Mouse (Mus musculus) ovary, postnatal 10 days (tissue): ENCODE data around the gene Sec24c.

Source experiments
- DNase-seq: peaks from one replicate; pipeline ENCODE4 v3.0.0; 2022; ENCODE audit warnings: low spot score

Sec24c gene

DNA sequence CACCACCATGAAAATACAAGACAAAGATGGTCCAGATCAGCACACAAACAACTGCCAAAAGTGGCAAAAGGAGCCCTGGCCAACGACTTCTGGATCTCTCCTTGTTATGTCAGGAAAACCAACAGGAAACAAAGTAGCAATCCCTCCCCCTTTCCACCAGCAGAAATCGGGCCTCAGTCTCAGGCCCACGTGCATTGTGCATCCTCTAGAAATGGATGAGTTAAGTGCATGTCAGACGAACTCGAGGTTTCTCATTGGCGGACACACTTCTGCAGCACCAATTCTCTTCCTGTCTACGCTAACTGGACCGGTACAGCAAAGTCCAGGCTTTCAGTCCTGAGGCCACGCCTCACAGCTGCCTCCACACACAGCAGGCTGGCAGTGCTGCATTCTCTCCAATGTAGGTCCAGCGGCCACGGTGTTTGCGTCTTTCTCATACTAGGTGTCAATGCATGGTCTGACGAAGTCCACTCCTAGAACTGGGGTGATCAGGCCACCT lies 61.8 kb downstream of the Sec24c start:
- no peak for DNase-seq

DNA sequence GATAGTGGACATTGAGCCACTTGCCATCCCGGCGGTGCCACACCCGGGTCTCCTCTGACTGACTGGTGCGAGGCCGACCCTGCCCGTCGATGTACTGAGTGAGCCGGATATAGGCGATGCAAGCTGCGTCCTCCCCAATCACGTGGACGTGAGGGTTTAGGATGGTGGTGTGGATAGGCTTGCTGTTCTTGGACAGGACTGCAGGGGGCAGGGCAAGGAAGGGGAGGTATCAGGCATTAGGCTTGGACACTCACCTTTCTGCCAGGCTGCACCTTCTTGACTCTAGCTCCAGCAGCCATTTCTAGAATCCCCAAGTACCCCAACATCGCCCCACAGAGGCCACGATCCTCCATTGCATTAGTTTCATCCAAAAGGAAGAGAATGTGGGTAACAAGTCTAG lies 63.2 kb downstream of the Sec24c start:
- DNase-seq: no peak

DNA sequence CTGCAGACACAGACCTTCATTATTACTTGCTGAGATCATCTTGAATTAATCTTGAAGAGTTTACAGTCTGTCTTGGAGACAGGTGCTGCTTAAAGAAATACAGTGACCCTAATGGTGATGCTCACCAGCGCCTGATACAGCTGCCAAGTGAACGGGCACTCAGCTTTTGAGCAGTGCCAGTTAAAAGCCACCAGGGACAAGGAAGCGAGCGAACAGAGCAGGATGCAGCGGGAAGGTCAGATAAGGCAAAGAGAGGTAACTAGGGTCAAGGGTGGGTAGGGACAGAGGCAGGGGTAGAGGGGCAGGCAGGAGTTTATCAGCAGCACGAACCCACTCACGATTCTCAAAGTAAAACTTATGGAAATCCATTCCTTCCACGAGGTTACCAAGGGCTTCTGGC lies 64.4 kb downstream of the Sec24c start:
- DNase-seq: no peak

DNA sequence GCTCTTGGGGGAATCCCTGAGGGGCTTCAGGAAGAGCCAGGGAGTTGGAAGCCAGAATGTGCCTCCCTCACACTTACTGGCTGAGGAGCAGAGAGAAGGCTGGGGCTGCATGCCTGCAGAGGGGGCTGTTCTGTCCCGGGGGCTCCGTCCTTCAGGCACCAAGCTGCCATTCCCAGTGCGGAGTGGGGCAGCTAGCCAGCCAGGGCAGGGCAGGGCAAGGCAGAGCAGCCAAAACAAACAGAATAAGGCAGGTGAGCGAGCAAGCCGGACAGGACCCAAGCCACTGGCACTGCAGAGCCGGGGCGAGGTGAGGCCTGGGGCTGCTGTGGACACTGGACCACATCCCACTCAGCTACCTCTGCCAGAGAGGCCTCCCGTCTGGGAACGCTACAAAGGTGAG lies 67.2 kb downstream of the Sec24c start:
- DNase-seq: no peak

DNA sequence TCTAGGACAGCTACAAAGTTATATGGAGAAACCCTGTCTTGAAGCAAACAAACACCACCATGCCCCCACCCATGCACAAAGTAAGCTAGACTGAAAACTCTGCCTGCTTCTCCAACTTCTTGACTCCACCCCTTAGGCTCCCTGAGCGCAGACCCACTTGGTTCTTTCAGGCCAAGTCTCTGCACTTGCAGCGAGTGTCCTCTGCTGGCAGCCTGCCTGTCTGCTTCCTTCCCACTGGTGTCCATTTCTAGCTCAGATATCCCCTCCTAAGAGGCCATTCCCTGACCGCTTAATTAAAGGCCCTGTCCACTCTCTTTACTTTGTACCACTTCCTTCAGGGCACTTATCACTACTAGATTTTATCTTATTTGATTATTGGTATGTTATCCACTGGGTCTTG lies 69.5 kb downstream of the Sec24c start:
- no peak for DNase-seq
